Mouse (Mus musculus) hindbrain, embryonic 11.5 days (tissue): ENCODE measurements around the gene Nmrk2. TPM values are rescaled to one million over a fixed set of nuclear protein-coding genes. Genes with fewer than 3 reads are reported as not detected.

Experiments used
- polyA plus RNA-seq: library from polyadenylated mRNA; unstranded; fragments of >200 nt; fragmentation: Nextera tagmentation; extraction: Ambion mirVana; gene quantifications from 2 replicates; pipeline ENCODE4 v1.2.1, GENCODE M21; 2014

The Nmrk2 gene
- polyA plus RNA-seq, 1 experiment from 2014 or later = not detected

Other genes starting within 250 kb of the Nmrk2 start
- 6.6 and 7.2 TPM in 2 replicates for gene Gng7, start 187.1 kb downstream of the Nmrk2 start, polyA plus RNA-seq
- 3.4 and 5.8 TPM in 2 replicates for gene Diras1, start 176.4 kb downstream of the Nmrk2 start, polyA plus RNA-seq
- gene Slc39a3, start 164.6 kb downstream of the Nmrk2 start, polyA plus RNA-seq = 9.2 and 11.0 TPM in 2 replicates
- 200 and 210 TPM in 2 replicates for gene Sgta, start 141.9 kb downstream of the Nmrk2 start, polyA plus RNA-seq
- gene Thop1, start 132.0 kb downstream of the Nmrk2 start, polyA plus RNA-seq = 44.1 and 46.4 TPM in 2 replicates
- 0.23 and 0.49 TPM in 2 replicates for gene Creb3l3, start 103.2 kb downstream of the Nmrk2 start, polyA plus RNA-seq
- gene Map2k2, start 96.1 kb downstream of the Nmrk2 start, polyA plus RNA-seq = 201 and 203 TPM in 2 replicates
- 6.6 and 7.9 TPM in 2 replicates for gene Zbtb7a, start 66.8 kb downstream of the Nmrk2 start, polyA plus RNA-seq
- gene Pias4, start 34.1 kb downstream of the Nmrk2 start, polyA plus RNA-seq = 52.7 and 54.1 TPM in 2 replicates
- gene Eef2, start 25.4 kb downstream of the Nmrk2 start, polyA plus RNA-seq = 380 and 413 TPM in 2 replicates
- gene Dapk3, start 19.0 kb downstream of the Nmrk2 start, polyA plus RNA-seq = 49.9 and 53.3 TPM in 2 replicates
- gene 4930442H23Rik, start 18.2 kb downstream of the Nmrk2 start, polyA plus RNA-seq = not detected in 2 replicates
- 22.8 and 23.8 TPM in 2 replicates for gene Atcay, start 28.8 kb upstream of the Nmrk2 start, polyA plus RNA-seq
- 3.4 and 4.3 TPM in 2 replicates for gene Zfr2, start 31.1 kb upstream of the Nmrk2 start, polyA plus RNA-seq
- gene Matk, start 50.9 kb upstream of the Nmrk2 start, polyA plus RNA-seq = 3.1 and 3.3 TPM in 2 replicates
- 179 and 182 TPM in 2 replicates for gene Mrpl54, start 64.9 kb upstream of the Nmrk2 start, polyA plus RNA-seq
- 32.1 and 33.5 TPM in 2 replicates for gene Apba3, start 64.9 kb upstream of the Nmrk2 start, polyA plus RNA-seq
- gene Tjp3, start 89.5 kb upstream of the Nmrk2 start, polyA plus RNA-seq = 3.8 and 3.9 TPM in 2 replicates
- gene Pip5k1c, start 90.9 kb upstream of the Nmrk2 start, polyA plus RNA-seq = 46.3 and 47.0 TPM in 2 replicates
- gene Cactin, start 119.1 kb upstream of the Nmrk2 start, polyA plus RNA-seq = 26.0 and 28.9 TPM in 2 replicates
- 2.3 TPM in 2 replicates for gene Tbxa2r, start 126.7 kb upstream of the Nmrk2 start, polyA plus RNA-seq
- not detected in 2 replicates for gene Gipc3, start 141.2 kb upstream of the Nmrk2 start, polyA plus RNA-seq
- gene Hmg20b, start 148.4 kb upstream of the Nmrk2 start, polyA plus RNA-seq = 90.2 and 100 TPM in 2 replicates
- gene Mfsd12, start 155.4 kb upstream of the Nmrk2 start, polyA plus RNA-seq = 3.9 and 4.6 TPM in 2 replicates
- 0.47 TPM in 1 of 2 replicates, not detected in the other for gene 4930404N11Rik, start 163.8 kb upstream of the Nmrk2 start, polyA plus RNA-seq
- 83.0 and 92.1 TPM in 2 replicates for gene Fzr1, start 176.5 kb upstream of the Nmrk2 start, polyA plus RNA-seq
- gene Dohh, start 182.4 kb upstream of the Nmrk2 start, polyA plus RNA-seq = 44.8 and 52.6 TPM in 2 replicates
- gene Gm48551, start 182.4 kb upstream of the Nmrk2 start, polyA plus RNA-seq = 2.2 and 3.2 TPM in 2 replicates
- 0.49 and 1.0 TPM in 2 replicates for gene Gm48552, start 187.0 kb upstream of the Nmrk2 start, polyA plus RNA-seq
- 2.7 and 4.1 TPM in 2 replicates for gene Smim24, start 191.0 kb upstream of the Nmrk2 start, polyA plus RNA-seq